In the genomic region with DNA sequence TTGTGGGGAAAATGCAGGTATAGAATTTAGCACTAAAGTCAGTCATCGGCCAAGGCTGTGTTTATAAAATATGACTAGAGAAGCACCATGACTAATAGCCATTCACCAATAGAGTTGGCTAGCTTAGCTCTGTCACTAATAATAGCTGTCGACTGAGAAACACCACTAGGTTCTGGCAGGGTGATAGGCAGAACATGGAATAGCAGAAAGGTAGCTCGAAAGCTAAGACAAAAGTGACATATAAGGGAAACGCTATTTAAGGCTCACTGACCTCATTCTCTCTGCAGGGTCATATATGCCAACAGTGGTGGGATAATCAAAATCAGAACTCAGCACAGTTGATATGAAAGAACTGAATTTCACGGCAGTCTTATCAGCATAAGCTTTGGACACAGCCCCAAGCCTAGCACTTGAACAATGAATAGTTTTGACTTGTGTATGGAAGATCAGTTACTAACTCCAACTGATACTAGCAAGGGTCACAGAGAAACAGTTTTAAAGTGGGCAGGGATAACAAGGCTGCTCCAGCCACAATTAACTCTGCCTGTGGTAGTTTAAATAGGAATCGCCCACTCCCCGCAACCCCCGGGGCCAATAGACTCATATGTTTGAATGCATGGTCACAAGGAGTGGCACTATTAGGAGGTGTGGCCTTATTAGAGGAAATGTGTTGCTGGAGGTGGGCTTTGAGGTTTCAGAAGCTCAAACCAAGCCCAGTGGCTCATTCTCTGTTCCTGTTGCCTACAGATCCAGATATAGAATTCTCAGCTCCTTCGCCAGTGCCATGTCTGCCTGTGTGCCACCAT, we compare ENCODE assay signal across 22 mouse cellular contexts. TPM values are rescaled to one million over a fixed set of nuclear protein-coding genes. Genes with fewer than 3 reads are reported as not detected.
DNase-seq lines count a peak whose midpoint lies in the region; ATAC-seq and TF ChIP-seq lines count a peak whose summit lies in the region.
"Had no signal": no experiment of that assay in that cellular context is flagged by ENCODE, and none has a peak within 500 bp of the region (broad histone marks: within the 10 kb centered on the region; RNA-seq: fewer than 3 reads in every experiment).

No protein-coding gene starts in this region.

- DNase-seq in heart, adult 9 months (ENCODE audit: low spot score in 2 of 2): peak; percentile 5 to 15
- no peak for DNase-seq in heart, postnatal 25 days (ENCODE audit: low spot score)
- DNase-seq in heart, postnatal 10 days: peak; percentile 28 to 35
- DNase-seq in frontal cortex, postnatal 25 days (ENCODE audit: low spot score in 2 of 2): no peak
- DNase-seq in lung, postnatal 0 days (ENCODE audit: low spot score): no peak
- DNase-seq: adrenal gland, adult 8-10 months; adrenal gland, postnatal 36 days; cerebellum, adult 2 months; cerebellum, postnatal 10 days; embryo, embryonic 11 days; gastrocnemius, postnatal 36 days; kidney, adult 9 months had no signal

- peak overlapping the region; percentile 82 to 84 for H3K27ac ChIP-seq in heart, embryonic 14.5 days (replicated peaks in 1 of 2; ENCODE audit: control insufficient read depth in 1 of 2, insufficient read depth in 1 of 2, low read depth in 2 of 2, low read length in 2 of 2)
- no peak overlapping the region for H3K27ac ChIP-seq in lung, postnatal 0 days (ENCODE audit: low read length)
- H3K27ac ChIP-seq: embryonic facial prominence, embryonic 15.5 days; forebrain, embryonic 10.5 days; hindbrain, embryonic 12.5 days had no signal

- H3K9ac ChIP-seq in heart, embryonic 14.5 days (ENCODE audit: low read length): no peak overlapping the region
- H3K9ac ChIP-seq in lung, postnatal 0 days (replicated peaks; ENCODE audit: low read depth): no peak overlapping the region
- H3K9ac ChIP-seq: embryonic facial prominence, embryonic 15.5 days; hindbrain, embryonic 12.5 days had no signal

- TF ChIP-seq CTCF in lung, postnatal 0 days (IDR thresholded peaks at IDR 0.05): no peak

- no peak overlapping the region for H3K4me3 ChIP-seq in heart, embryonic 14.5 days (ENCODE audit: control insufficient read depth in 1 of 2, insufficient read depth in 1 of 2, low read depth in 1 of 2, low read length in 2 of 2)
- H3K4me3 ChIP-seq in lung, postnatal 0 days (ENCODE audit: low read depth, low read length): no peak overlapping the region
- H3K4me3 ChIP-seq: embryonic facial prominence, embryonic 15.5 days; erythroblast, embryonic 14.5 days; forebrain, embryonic 10.5 days; hindbrain, embryonic 12.5 days had no signal

- TF ChIP-seq EP300 in lung, postnatal 0 days (IDR thresholded peaks at IDR 0.05): no peak

- H3K36me3 ChIP-seq in heart, embryonic 14.5 days (ENCODE audit: control insufficient read depth, insufficient read depth, low read length): peaks cover 8% of the 10 kb centered on the region
- H3K36me3 ChIP-seq in lung, postnatal 0 days (ENCODE audit: insufficient read depth, low read length): no peaks in the 10 kb centered on the region
- H3K36me3 ChIP-seq: embryonic facial prominence, embryonic 15.5 days; forebrain, embryonic 10.5 days; hindbrain, embryonic 12.5 days had no signal

- intact Hi-C loops in heart, postnatal 25 days (cut with DNase I): loop anchor here (10.0 kb wide), 1 partner anchor 143 kb away; a partner anchor contains a TSS
- intact Hi-C loops in heart, postnatal 10 days (cut with DNase I): no loop called here

- 0 out of 4 replicates have a peak, but pooled peaks cover 0 to 2% of the 10 kb centered on the region in 2 experiments for H3K4me1 ChIP-seq in heart, embryonic 14.5 days (ENCODE audit: control insufficient read depth in 2 of 2, insufficient read depth in 2 of 2, low read length in 2 of 2)
- no peaks in the 10 kb centered on the region for H3K4me1 ChIP-seq in lung, postnatal 0 days (ENCODE audit: insufficient read depth, low read depth, low read length)
- H3K4me1 ChIP-seq: embryonic facial prominence, embryonic 15.5 days; forebrain, embryonic 10.5 days; hindbrain, embryonic 12.5 days had no signal

- peak; percentile 84 for ATAC-seq in heart, embryonic 14.5 days (ENCODE audit: insufficient number of reproducible peaks, insufficient read depth, low FRiP score, low read depth)
- ATAC-seq in lung, postnatal 0 days: no peak
- ATAC-seq: forebrain, embryonic 14.5 days; hindbrain, embryonic 16.5 days; inflammation-experienced regulatory T-cells, adult 6 months; intestine, postnatal 0 days had no signal

- H3K4me2 ChIP-seq in heart, embryonic 14.5 days (ENCODE audit: low read length): no peak overlapping the region
- H3K4me2 ChIP-seq in lung, postnatal 0 days (replicated peaks; ENCODE audit: low read depth, low read length): no peak overlapping the region
- H3K4me2 ChIP-seq: embryonic facial prominence, embryonic 15.5 days; hindbrain, embryonic 12.5 days had no signal

- no peaks in the 10 kb centered on the region for H3K27me3 ChIP-seq in heart, embryonic 14.5 days (ENCODE audit: control insufficient read depth, insufficient read depth, low read length)
- no peaks in the 10 kb centered on the region for H3K27me3 ChIP-seq in lung, postnatal 0 days (replicated peaks; ENCODE audit: insufficient read depth, low read length)
- H3K27me3 ChIP-seq: embryonic facial prominence, embryonic 15.5 days; hindbrain, embryonic 12.5 days had no signal

- no peaks in the 10 kb centered on the region for H3K9me3 ChIP-seq in heart, embryonic 14.5 days (ENCODE audit: control insufficient read depth, low read length)
- no peaks in the 10 kb centered on the region for H3K9me3 ChIP-seq in lung, postnatal 0 days (ENCODE audit: low read length)
- H3K9me3 ChIP-seq: embryonic facial prominence, embryonic 15.5 days; forebrain, embryonic 10.5 days; G1E; hindbrain, embryonic 12.5 days had no signal

- 53% methylated on average over 9 of the region's 9 CpGs for WGBS in heart, embryonic 14.5 days
- 76% methylated on average over 9 of the region's 9 CpGs for WGBS in lung, postnatal 0 days

RNA-seq across cellular contexts. Expression of a gene that starts 45.3 kb away (rescaled TPM):
- 10 to 100 TPM; 25.4 to 29.7 TPM for total RNA-seq in heart, postnatal 25 days (2021)
- 27.0 and 28.0 TPM in 2 replicates for polyA plus RNA-seq in heart, embryonic 14.5 days (2014; fragmentation: Nextera tagmentation; extraction: Ambion mirVana)
- total RNA-seq in heart, postnatal 10 days (2021): 10 to 100 TPM; 44.5 to 56.1 TPM
- 8.7 and 11.5 TPM in 2 replicates for polyA plus RNA-seq in lung, postnatal 0 days (2015; fragmentation: Nextera tagmentation; extraction: Ambion mirVana)
- polyA plus RNA-seq: erythroblast, embryonic 14.5 days had no signal

Comparison
In these comparisons a context has a peak if more than half of its experiments do, and no peak if none do; other contexts are left out.
1. DNase-seq: peak in heart, adult 9 months (2 of 2) and heart, postnatal 10 days (2 of 2); none in heart, postnatal 25 days (single experiment), frontal cortex, postnatal 25 days (0 of 2) and lung, postnatal 0 days (single experiment).